Mouse (Mus musculus): ENCODE results near the gene Map3k3.
"Not testable (repeated sequence)": the region's sequence is repeated elsewhere in the genome, so short reads cannot be mapped to it uniquely, and the experiment has no call there.

Map3k3 gene

DNA sequence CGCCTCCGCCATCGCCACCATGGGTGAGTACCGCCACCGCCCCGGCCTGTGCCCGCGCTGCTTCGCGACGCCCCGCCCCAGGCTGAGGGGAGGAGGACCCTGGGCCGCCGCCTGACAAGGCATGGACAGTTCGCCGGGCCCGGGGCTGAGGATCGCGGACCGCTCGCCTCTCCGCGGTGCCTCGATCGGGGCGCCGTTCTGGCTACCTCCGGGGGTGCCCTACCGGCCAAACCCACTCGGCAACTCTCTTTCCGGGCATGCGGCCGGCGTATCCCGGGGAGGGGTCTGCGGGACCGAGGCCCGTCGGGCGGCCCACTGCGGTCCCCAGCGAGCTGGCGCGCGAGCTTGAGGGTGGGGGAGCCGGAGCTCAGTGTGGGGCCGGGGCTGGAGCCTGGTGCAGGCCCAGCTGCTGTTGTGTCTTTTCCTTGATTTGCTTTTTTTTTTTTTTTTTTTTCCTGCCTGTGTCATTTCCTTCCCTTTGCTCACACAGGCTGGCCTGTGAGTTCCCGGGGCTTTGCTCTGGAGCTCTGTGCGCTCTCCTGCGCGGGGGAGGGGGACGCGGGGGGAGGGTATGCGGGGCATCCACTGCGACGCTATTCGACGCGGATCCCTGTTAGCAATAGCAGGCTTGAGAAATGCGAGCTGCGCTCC lies 623 bp downstream of the Map3k3 start:
- peak; percentile 64 for DNase-seq (ENCODE audit: low spot score)

DNA sequence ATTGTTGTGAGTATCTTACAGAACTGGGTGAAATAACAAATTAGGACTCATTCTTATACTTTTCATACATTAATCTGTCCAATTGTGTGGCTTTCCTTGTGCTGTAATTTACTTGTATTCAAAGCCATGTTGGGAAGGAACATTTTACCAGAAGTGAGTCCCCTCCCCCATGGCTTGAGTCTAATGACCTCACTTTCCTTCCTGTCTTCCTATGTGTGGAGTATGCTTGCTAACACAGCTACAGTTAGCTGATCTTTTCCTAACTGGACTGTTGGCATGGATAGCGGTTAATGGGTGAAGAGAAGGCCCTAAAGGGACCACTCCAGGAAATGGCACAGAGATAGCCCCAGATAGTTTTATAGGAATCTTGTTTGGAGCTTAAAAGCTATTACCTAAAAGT lies 13.8 kb downstream of the Map3k3 start:
- no peak for DNase-seq (ENCODE audit: low spot score)

GRCm38 (mm10) chr11:106102866-106103265 lies 18.5 kb downstream of the Map3k3 start:
- no peak for DNase-seq (ENCODE audit: low spot score)

- DNase-seq (ENCODE audit: low spot score) = no peak
Measured at GRCm38 (mm10) chr11:106106047-106106587, 21.7 kb downstream of the Map3k3 start.

- DNase-seq (ENCODE audit: low spot score) = no peak
Measured at GRCm38 (mm10) chr11:106111688-106112087, 27.3 kb downstream of the Map3k3 start.

GRCm38 (mm10) chr11:106122221-106122620 lies 37.8 kb downstream of the Map3k3 start:
- DNase-seq (ENCODE audit: low spot score) = no peak

DNA sequence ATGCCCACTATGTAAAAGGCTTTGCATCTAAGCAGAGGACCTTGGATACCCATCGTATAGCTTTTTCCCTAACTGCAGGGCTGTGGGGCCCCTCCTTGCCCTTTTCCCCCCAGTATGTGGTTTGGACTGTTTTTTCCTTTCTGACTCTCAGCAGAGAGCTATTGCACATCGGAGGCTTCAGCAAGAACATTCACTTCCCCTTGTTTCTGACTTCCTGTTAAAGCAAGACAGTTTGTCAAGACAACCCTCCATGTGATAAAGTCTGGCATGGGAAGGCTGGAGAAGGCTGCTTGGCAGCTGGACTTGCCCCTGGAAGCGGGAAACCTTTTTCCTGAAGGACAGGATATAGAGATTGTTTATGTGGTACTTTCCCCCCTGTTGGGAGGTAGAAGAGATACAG lies 38.3 kb downstream of the Map3k3 start:
- no peak for DNase-seq (ENCODE audit: low spot score)

- DNase-seq (ENCODE audit: low spot score) = no peak
Measured at GRCm38 (mm10) chr11:106124784-106125183, 40.4 kb downstream of the Map3k3 start.

DNA sequence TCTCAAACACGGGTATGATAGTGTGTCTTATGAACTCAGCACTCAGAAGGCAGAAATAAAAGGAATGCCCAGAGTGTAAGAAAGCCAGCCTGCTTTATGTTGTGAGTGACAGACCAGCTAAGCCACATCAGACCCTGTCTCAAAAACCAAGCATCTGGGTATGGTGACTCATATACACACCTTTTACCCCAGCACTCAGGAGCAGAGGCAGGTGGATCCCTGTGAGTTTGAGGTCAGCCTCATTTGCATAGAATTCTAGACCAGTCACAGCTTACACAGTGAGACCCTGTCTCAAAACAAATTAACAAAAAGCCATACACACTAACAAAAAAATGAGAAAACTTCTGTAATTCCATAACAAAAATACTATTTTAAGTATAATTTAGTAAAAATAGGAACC lies 41.4 kb downstream of the Map3k3 start:
- DNase-seq (ENCODE audit: low spot score) = no peak

- DNase-seq (ENCODE audit: low spot score) = not testable (repeated sequence)
Measured at GRCm38 (mm10) chr11:106126727-106127373, 42.4 kb downstream of the Map3k3 start.

- no peak for DNase-seq (ENCODE audit: low spot score)
Measured at GRCm38 (mm10) chr11:106129477-106129876, 45.1 kb downstream of the Map3k3 start.

DNA sequence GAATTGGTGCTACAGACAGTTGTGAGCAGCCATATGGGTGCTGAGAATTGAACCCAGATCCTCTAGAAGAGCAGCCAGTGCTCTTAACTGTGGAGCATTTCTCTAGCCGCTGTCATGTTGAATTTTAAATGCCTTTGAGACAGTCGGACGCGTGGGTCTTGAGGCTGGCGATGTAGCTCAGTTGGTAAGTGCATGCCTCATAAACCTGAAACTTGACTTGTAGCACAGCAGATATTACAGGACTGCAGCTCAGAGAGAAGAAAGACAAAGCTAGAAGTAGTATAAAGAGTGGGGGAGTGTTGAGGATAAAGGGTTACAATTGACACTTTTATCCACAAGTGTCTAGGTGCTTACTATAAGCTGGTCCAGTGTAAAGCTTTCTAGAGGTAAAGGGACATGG lies 48.1 kb downstream of the Map3k3 start:
- no peak for DNase-seq (ENCODE audit: low spot score)

- peak; percentile 75 for DNase-seq (ENCODE audit: low spot score)
Measured at GRCm38 (mm10) chr11:106134580-106135528, 50.4 kb downstream of the Map3k3 start.

GRCm38 (mm10) chr11:106151219-106151618 lies 66.8 kb downstream of the Map3k3 start:
- no peak for DNase-seq (ENCODE audit: low spot score)

DNA sequence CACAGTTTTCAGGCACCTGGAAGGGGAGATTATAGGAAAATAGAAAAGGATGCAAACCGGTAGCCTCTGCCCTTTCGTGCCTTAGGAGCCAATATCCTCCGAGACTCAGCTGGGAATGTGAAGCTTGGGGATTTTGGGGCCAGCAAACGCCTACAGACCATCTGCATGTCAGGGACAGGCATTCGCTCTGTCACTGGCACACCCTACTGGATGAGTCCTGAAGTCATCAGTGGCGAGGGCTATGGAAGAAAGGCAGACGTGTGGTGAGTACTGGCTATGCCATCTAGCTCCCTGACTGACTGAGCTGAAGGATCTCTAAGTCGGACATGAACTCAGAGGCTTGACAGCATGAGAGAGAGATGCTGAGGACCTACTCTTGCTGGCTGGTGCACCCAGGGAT lies 67.7 kb downstream of the Map3k3 start:
- DNase-seq (ENCODE audit: low spot score) = no peak

DNA sequence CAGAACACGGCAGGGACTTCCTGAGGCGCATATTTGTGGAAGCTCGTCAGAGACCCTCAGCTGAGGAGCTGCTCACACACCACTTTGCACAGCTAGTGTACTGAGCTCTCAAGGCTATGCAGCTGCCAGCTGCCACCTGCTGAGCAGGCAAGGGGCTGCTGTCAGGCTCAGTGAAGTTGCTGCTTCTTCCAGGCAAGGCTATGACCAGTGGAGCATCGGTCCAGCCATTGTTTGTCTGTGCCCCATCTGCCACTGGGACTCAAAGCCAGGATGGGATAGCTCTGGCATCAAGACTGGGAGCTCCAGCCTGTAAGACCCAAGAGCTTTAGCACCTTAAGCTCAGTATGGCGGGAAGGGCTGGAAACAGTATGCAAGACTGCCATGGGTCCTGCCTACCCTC lies 69.7 kb downstream of the Map3k3 start:
- DNase-seq (ENCODE audit: low spot score) = no peak

DNA sequence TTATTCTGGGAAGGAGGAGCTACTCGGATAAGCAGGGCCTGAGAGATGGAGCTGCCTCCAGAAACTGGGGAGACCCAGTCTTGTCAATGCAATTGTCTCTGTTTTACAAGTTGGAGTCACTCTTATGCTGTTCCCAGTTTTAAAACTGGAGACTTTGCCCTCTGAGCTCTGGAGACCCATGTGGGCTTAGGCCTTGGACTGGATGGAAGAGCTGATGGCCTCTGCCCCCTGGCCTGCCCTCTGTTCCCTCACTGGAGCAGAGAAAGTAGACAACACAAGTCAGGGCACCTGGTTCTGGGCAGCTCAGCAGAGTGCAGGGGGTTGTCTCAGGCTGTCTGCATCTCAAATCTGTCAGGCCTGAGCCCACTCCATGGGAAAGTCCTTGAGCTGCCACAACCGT lies 70.4 kb downstream of the Map3k3 start:
- DNase-seq (ENCODE audit: low spot score) = no peak

DNA sequence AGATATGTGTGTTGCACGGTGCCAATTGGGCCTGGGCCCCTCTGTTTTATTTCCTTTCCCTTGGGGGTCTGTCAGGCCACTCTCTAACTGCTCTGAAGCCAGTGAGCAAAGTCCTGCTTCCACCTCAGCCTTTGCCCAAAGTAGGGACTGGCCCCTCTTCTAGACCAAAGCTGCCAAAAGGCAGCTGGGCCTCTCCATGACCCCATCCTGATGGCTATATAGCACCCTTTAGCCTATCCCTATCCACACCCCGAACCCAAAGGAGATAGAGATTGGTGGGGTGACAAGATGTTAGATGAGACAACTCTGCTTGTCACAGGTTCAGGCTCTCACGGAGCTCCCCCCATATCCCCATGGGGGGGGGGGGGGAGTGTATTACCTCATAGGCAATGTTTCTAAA lies 71.3 kb downstream of the Map3k3 start:
- DNase-seq (ENCODE audit: low spot score) = no peak

GRCm38 (mm10) chr11:106156257-106156656 lies 71.8 kb downstream of the Map3k3 start:
- DNase-seq (ENCODE audit: low spot score) = no peak

GRCm38 (mm10) chr11:106157154-106157553 lies 72.7 kb downstream of the Map3k3 start:
- no peak for DNase-seq (ENCODE audit: low spot score)

GRCm38 (mm10) chr11:106158081-106158929 lies 73.9 kb downstream of the Map3k3 start:
- no peak for DNase-seq (ENCODE audit: low spot score)

GRCm38 (mm10) chr11:106158930-106159215 lies 74.5 kb downstream of the Map3k3 start:
- DNase-seq (ENCODE audit: low spot score) = no peak

Measured in ovary, postnatal 14 days (tissue).